Mouse (Mus musculus) testis, postnatal 10 days (tissue): ENCODE results near the gene Olfr1443.
"Not testable (repeated sequence)": the region's sequence is repeated elsewhere in the genome, so short reads cannot be mapped to it uniquely, and the experiment has no call there.

ENCODE experiments used
- DNase-seq: peaks from one replicate; pipeline ENCODE4 v3.0.0; 2021; ENCODE audit warnings: low spot score

Olfr1443 gene

DNA sequence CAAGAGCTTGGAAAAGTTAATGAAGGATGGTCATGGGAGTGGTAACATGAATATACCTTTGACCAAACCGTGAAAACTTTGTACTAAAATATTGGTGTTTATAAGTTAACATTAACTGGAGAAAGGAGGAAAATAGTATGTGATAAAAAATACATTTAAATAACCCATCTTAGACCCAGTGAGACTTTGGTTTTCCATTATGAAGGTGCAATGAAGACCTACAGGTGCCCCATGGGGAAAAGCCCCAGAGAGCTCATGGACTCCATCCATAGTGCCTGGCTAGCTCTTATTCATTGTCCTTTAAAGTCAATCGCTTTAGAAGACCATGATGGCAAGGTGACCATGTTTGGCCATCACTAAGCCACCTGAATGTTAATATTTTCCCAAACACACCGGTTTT, at the start of gene Olfr1443:
Gene Olfr1443 (plus strand): TSS at position 301 of the 400 bp plus-strand sequence.
- no peak for DNase-seq

GRCm38 (mm10) chr19:12633176-12633575, 44.7 kb upstream of the Olfr1443 start, which contains the start of gene Glyat:
Gene Glyat (plus strand): TSS chr19:12633308.
- DNase-seq = no peak

GRCm38 (mm10) chr19:12634259-12634658, 43.7 kb upstream of the Olfr1443 start:
- no peak for DNase-seq

GRCm38 (mm10) chr19:12634963-12635362, 42.9 kb upstream of the Olfr1443 start:
- DNase-seq = no peak

DNA sequence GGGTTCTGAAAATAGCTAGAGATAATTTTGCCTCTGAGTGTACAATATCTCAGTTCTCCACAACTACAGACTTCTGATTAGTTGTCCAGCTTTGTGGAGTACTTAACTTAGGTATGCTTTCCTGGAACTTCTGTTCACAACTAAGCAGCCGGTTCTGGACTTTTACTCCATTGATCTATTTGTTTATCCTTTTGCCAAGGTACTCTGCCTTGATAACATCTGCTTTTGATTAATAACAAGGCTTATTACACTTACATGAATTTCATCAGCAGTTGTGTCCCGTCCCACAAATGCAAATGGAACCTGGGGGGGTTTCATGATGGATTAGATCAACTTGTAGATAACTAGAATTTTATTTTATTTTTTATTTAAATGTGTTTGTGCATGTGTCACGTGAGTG, 41.0 kb upstream of the Olfr1443 start:
- DNase-seq = no peak

GRCm38 (mm10) chr19:12638049-12638448, 39.9 kb upstream of the Olfr1443 start:
- no peak for DNase-seq

DNA sequence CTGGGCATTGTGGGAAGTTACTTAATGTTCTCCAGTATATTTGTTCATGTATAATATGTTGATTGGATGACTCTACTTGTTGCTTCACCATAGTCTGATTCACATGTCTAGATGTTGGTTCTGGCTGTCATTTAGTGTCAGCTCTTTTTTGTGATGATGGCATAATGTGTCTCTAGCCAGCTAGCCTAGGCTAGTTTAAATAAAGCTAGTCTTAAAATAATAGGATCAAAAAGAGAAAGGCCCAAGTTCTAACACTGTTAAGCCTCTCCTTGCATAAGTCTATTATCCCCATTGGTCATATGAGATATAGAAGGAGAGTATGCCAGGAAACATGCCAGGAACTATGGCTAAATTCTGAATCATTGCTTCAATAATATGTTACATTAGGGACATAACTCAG, 28.4 kb upstream of the Olfr1443 start:
- no peak for DNase-seq

DNA sequence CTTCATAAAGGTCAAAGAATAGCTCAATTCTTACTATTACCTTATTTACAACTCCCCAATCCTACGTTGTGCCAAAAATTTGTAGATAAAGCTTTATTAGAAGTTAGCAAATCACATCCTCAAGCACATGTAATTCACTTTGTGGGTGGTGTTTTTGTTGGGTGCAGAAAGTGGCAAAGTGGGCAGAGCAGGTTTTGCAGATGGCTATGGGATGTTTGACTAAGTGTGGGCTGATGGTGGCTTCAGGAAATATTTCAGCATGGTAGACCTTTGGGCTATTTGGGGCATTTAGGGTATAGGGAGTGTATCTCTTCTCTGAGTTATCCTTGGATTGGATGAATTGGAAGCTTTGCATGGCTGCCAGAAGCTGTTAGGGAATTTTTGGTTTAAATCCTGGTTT, 11.8 kb upstream of the Olfr1443 start:
- DNase-seq = no peak

DNA sequence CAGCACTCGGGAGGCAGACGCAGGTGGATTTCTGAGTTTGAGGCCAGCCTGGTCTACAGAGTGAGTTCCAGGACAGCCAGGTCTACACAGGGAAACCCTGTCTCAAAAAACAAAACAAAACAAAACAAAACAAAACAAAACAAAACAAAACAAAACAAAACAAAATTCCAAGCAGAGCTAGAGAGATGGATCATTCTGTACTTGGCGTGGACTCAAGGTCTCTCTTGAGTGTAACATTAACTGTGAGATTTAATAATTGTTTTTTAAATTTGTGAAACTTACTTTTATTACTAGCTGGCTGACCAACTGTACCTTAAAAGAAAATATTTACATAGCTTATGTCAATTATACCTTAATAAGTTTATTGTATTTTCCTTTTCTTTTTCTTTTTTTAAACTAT, 9.3 kb upstream of the Olfr1443 start:
- DNase-seq = not testable (repeated sequence)

- DNase-seq = no peak
Measured at GRCm38 (mm10) chr19:12670139-12670538, 7.8 kb upstream of the Olfr1443 start, which contains the start of gene Olfr1442. Gene Olfr1442 (plus strand): TSS chr19:12670439.

GRCm38 (mm10) chr19:12671051-12671450, 6.9 kb upstream of the Olfr1443 start:
- no peak for DNase-seq

DNA sequence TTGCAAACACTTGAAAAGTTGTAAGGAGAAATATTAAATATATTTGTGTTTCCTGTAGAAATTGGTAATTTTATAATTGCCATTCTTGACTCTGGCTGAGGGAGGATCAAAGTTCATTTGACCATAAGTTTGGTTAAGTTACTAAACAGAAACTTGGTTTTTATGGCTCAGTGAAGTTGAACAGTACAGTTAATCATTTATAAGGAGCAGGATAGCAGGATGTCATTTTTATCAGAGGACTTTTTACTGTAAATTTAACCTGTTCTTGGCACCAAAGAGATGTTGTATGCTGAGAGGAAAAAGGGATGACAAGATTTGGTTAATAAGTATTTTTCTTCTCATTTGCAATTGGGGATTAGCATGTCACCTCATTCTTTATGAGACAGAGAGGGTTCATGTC, 6.7 kb downstream of the Olfr1443 start:
- no peak for DNase-seq

GRCm38 (mm10) chr19:12685231-12685630, 7.3 kb downstream of the Olfr1443 start:
- DNase-seq = no peak

GRCm38 (mm10) chr19:12695590-12695989, 17.7 kb downstream of the Olfr1443 start, which contains the start of gene Keg1:
Gene Keg1 (plus strand): TSS chr19:12695786.
- DNase-seq = no peak

- DNase-seq = no peak
Measured at GRCm38 (mm10) chr19:12696221-12696620, 18.3 kb downstream of the Olfr1443 start.

DNA sequence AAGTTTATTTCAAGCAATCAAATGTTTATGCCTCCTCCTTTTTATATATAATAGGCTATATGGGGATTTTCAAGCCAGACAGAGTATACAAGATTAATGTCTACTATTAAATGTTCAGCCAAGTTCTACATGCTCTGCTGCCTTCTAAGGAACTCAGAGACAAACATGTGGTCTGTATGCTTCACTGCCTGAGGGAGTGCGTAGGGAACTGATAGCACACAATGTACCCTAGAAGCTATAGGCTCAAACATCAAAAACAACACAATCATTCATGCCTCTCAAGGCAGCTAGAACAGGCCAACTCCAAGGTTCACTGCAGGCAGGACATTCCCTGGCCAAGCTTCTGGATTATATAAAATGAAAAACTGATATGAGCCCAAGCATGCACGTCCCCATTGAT, 30.5 kb downstream of the Olfr1443 start:
- DNase-seq = no peak

GRCm38 (mm10) chr19:12708986-12709385, 31.1 kb downstream of the Olfr1443 start:
- no peak for DNase-seq

- DNase-seq = no peak
Measured at GRCm38 (mm10) chr19:12719189-12719588, 41.3 kb downstream of the Olfr1443 start.

DNA sequence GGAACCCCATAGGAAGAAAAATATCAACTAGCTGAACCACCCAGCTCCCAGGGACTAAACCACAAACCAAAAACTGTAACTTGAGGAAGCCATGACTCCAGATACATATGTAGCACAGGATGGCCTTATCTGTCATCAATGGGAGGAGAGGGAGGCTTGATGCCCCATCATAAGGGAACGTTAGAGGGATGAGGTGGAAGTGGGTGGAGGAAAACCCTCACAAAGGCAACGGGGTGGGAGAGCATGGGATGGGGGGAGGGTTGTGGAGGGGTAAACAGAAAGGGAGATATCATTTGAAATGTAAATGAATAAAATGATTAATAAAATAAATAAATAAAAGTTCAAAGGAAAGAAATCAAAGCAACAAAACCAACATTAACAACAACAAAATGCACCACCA, 42.6 kb downstream of the Olfr1443 start:
- DNase-seq = no peak

- DNase-seq = not testable (repeated sequence)
Measured at GRCm38 (mm10) chr19:12720919-12721318, 43.0 kb downstream of the Olfr1443 start.

DNA sequence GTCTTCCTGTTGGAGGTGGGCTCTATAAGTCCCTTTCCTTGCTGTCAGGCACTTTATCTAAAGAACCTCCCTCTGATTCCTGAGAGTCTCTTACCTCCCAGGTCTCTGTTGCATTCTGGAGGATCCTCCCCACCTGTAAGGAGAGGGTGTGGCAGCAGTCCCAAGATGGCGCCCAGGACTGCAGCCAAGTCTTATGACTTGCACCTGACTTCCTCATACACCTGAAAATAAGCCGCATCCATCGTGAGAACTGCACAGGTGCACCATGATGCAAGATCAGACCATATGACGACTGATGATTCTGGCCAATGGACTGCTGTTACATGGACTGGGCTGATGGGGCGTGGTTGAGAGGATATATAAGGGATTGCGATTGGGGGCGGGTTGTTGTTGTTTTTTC, 43.7 kb downstream of the Olfr1443 start:
- DNase-seq = not testable (repeated sequence)

- peak; percentile 69 for DNase-seq
Measured at GRCm38 (mm10) chr19:12722308-12722707, 44.4 kb downstream of the Olfr1443 start.

- no peak for DNase-seq
Measured at GRCm38 (mm10) chr19:12725851-12726250, 47.9 kb downstream of the Olfr1443 start.

DNA sequence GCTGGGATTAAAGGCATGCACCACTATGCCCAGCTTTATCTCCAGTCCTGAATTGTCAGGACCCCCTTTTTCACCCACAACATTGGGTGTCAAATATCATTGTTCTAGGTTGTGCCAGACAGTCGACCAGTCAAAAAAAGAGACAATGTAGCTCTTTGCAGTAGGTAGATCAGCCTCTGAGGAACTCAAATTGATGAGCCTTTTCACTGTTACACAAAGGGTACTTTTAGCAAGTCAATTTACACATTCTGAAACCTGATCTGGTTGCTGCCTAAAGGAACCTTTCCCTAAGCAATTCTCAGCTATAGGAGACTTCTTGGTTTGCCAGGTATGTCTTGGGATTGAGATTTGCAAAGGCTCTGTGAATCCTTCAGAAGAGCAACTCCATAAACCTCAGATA, 53.1 kb downstream of the Olfr1443 start:
- no peak for DNase-seq

DNA sequence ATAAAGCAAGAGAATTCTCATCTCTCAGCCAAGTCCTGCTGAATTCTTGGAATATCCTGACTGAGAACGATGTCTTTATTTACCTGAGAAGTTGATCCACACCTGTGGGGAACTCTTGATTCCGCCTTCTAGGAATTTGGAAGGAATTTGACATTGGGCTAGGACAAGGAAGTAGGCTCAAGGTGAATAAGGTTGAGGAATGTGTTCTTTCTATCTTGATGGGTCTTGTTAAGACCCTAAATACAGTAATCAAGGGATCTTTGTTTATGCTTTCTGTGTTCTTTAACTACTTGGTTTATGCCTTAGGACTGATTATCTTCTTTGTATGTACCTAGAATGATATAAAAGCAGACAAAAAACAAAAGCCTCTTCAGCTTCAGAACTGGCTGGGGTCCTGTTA, 54.0 kb downstream of the Olfr1443 start:
- no peak for DNase-seq
